Mouse (Mus musculus): ENCODE measurements around the gene Hnrnpr. TPM values are rescaled to one million over a fixed set of nuclear protein-coding genes. Genes with fewer than 3 reads are reported as not detected.

Hnrnpr gene
- total and polyA plus RNA-seq, 2 experiments from 2014 or later, result 98.0 to 162 TPM

DNA sequence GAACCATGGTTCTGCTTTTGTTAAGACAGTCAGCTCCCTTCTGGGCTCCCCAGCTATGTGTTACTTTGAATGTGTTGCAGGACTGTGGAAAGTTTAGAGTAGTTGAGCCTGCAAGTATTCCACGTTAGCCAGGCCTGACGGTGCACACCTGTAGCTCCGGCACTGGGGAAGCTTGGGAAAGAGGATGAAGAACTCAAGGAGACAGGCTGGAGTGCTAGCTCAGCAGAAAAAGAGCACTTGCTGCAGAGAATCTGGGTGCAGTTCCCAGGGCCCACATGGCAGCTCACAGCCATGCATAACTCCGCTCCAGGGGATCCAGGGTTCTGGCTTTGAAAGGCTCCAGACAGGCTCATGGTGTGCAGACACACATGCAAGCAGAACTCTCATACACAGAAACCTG, 46.7 kb downstream of the Hnrnpr start:
- H3K4me1 ChIP-seq (ENCODE audit: insufficient read depth, low read length), result no peaks in the 10 kb centered on the region
- no peak overlapping the region for H3K4me2 ChIP-seq (ENCODE audit: low read depth, low read length, poor library complexity, severe bottlenecking)
- no peak for DNase-seq (ENCODE audit: low spot score)
- H3K27me3 ChIP-seq (ENCODE audit: insufficient read depth, low read length), result no peaks in the 10 kb centered on the region
- peaks cover 8% of the 10 kb centered on the region for H3K36me3 ChIP-seq (ENCODE audit: insufficient read depth, low read length)
- TF ChIP-seq CTCF (IDR thresholded peaks at IDR 0.05), result no peak
- H3K9me3 ChIP-seq (ENCODE audit: low read length), result no peaks in the 10 kb centered on the region
- WGBS, result 91% methylated on average over 4 of the region's 4 CpGs
- no peak overlapping the region for H3K4me3 ChIP-seq (ENCODE audit: low read depth, low read length)
- ATAC-seq (ENCODE audit: low FRiP score), result no peak
- no peak overlapping the region for H3K9ac ChIP-seq (replicated peaks; ENCODE audit: low read length, poor library complexity, severe bottlenecking)
- no peak overlapping the region for H3K27ac ChIP-seq (ENCODE audit: low read depth, low read length)

DNA sequence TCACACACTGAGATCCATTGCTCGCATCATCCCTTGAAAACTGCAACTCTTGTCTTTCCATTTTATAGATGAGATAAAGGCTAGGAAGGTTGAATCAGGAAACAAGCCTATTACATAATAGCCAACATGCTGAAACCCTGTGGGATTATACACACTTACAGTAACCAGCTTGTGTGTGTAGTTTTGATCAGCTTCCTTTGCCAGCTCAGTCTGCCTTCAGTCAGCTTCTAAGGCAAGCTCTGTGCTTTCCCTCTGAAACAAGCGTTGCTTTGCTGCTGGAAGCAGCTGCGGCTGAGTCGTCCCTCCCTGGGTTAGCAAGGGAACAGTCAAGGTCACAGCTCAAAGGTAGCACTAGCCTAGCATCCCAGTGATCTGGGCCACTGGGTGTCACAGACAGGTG, 57.1 kb downstream of the Hnrnpr start:
- DNase-seq (ENCODE audit: low spot score), result no peak

GRCm38 (mm10) chr4:136369727-136370126, 59.0 kb downstream of the Hnrnpr start:
- peak; percentile 92 for TF ChIP-seq CTCF (IDR thresholded peaks at IDR 0.05)
- H3K4me3 ChIP-seq (ENCODE audit: low read depth, low read length), result no peak overlapping the region
- H3K9me3 ChIP-seq (ENCODE audit: low read length), result no peaks in the 10 kb centered on the region
- no peaks in the 10 kb centered on the region for H3K27me3 ChIP-seq (ENCODE audit: insufficient read depth, low read length)
- H3K36me3 ChIP-seq (ENCODE audit: insufficient read depth, low read length), result no peaks in the 10 kb centered on the region
- no peak overlapping the region for H3K27ac ChIP-seq (ENCODE audit: low read depth, low read length)
- no peak overlapping the region for H3K9ac ChIP-seq (replicated peaks; ENCODE audit: low read length, poor library complexity, severe bottlenecking)
- ATAC-seq (ENCODE audit: low FRiP score) (no peak), DNase-seq (ENCODE audit: low spot score) (peak; percentile 87)
- whole genome bisulfite sequencing, result 3% methylated on average over 3 of the region's 3 CpGs
- no peak overlapping the region for H3K4me2 ChIP-seq (ENCODE audit: low read depth, low read length, poor library complexity, severe bottlenecking)
- 0 out of 2 replicates have a peak, but pooled peaks cover 8% of the 10 kb centered on the region for H3K4me1 ChIP-seq (ENCODE audit: insufficient read depth, low read length)

More for the DNA sequence above, 57.1 kb downstream of the Hnrnpr start:
- Histone ChIP-seq H3K9me3 (ENCODE audit: low read length) (no peaks in the 10 kb centered on the region), H3K9ac (replicated peaks; ENCODE audit: low read length, poor library complexity, severe bottlenecking) (no peak overlapping the region), H3K36me3 (ENCODE audit: insufficient read depth, low read length) (no peaks in the 10 kb centered on the region), H3K4me2 (ENCODE audit: low read depth, low read length, poor library complexity, severe bottlenecking) (no peak overlapping the region), H3K4me1 (ENCODE audit: insufficient read depth, low read length) (no peaks in the 10 kb centered on the region), H3K4me3 (ENCODE audit: low read depth, low read length) (no peak overlapping the region), H3K27ac (ENCODE audit: low read depth, low read length) (no peak overlapping the region), H3K27me3 (ENCODE audit: insufficient read depth, low read length) (no peaks in the 10 kb centered on the region)
- 63% methylated on average over 4 of the region's 4 CpGs for WGBS
- TF ChIP-seq CTCF (IDR thresholded peaks at IDR 0.05), result no peak
- ATAC-seq (ENCODE audit: low FRiP score), result no peak

DNA sequence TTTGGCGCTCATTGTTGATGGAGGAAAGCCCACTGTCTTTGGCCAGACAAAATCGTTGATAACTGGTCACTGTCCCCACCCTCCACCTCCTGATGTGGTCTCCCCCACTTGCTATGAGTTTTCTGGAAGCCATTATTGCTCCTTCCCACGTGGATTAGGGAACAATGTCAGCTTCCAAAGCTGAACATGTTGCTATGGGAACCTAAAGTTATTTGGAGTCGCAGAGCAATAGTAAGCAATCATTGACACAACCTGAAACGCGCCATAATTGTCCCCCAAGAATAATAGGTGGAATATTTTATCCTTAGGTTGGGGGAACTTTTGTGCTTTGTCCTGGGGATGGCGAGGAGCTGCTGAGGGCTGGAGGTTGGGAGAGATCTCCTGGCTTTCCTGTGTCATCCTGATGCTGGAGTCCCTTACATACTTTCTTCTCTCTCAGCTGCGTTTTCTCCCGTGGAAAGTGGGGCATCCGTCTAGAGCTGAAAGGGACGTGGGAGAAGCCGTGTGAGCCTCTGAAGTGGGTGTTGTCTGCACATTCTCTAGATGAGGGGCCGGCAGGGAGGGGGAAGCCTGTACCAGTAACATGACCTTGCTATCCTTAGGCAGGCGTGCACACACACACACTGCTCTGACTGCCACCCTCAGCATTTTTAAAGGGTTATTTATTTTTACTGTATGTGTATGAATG, 62.9 kb downstream of the Hnrnpr start:
- Histone ChIP-seq H3K27ac (ENCODE audit: low read depth, low read length) (peak overlapping the region; percentile 57), H3K9me3 (ENCODE audit: low read length) (no peaks in the 10 kb centered on the region), H3K36me3 (ENCODE audit: insufficient read depth, low read length) (no peaks in the 10 kb centered on the region), H3K27me3 (ENCODE audit: insufficient read depth, low read length) (no peaks in the 10 kb centered on the region), H3K4me3 (ENCODE audit: low read depth, low read length) (no peak overlapping the region), H3K4me1 (ENCODE audit: insufficient read depth, low read length) (0 out of 2 replicates have a peak, but pooled peaks cover 8% of the 10 kb centered on the region), H3K4me2 (ENCODE audit: low read depth, low read length, poor library complexity, severe bottlenecking) (peak overlapping the region; percentile 6; the same call in 1 of the 2 replicates), H3K9ac (replicated peaks; ENCODE audit: low read length, poor library complexity, severe bottlenecking) (no peak overlapping the region)
- TF ChIP-seq CTCF (IDR thresholded peaks at IDR 0.05), result no peak
- DNase-seq (ENCODE audit: low spot score) (no peak), ATAC-seq (ENCODE audit: low FRiP score) (no peak)
- 19% methylated on average over 14 of the region's 14 CpGs for WGBS

DNA sequence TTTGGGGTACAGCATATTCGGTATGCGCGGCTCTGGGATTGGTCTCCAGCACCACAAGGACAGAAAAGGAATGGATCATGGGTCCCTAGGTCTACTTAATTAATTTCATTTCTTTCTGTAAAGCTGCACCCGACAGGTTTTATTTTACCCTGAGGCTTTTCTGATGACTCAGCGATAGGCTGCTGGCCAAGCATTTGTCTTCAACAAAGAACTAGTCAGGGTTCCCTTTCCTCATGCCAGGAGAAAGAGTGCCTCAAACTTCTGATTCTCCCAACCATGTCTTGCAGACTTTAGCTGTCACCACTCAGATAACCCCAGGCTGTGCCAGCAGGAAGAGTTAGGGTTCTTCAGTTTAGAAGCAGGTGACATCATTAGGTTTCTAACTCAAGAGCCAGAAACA, 66.3 kb downstream of the Hnrnpr start:
- no peak overlapping the region for H3K4me2 ChIP-seq (ENCODE audit: low read depth, low read length, poor library complexity, severe bottlenecking)
- DNase-seq (ENCODE audit: low spot score), result no peak
- no peaks in the 10 kb centered on the region for H3K9me3 ChIP-seq (ENCODE audit: low read length)
- no peak for TF ChIP-seq CTCF (IDR thresholded peaks at IDR 0.05)
- no peak for ATAC-seq (ENCODE audit: low FRiP score)
- H3K36me3 ChIP-seq (ENCODE audit: insufficient read depth, low read length), result no peaks in the 10 kb centered on the region
- WGBS, result 72% methylated on average over 5 of the region's 5 CpGs
- H3K9ac ChIP-seq (replicated peaks; ENCODE audit: low read length, poor library complexity, severe bottlenecking), result no peak overlapping the region
- H3K27me3 ChIP-seq (ENCODE audit: insufficient read depth, low read length), result no peaks in the 10 kb centered on the region
- no peak overlapping the region for H3K4me3 ChIP-seq (ENCODE audit: low read depth, low read length)
- 0 out of 2 replicates have a peak, but pooled peaks cover 8% of the 10 kb centered on the region for H3K4me1 ChIP-seq (ENCODE audit: insufficient read depth, low read length)
- H3K27ac ChIP-seq (ENCODE audit: low read depth, low read length), result no peak overlapping the region

- WGBS, result 87% methylated on average over 5 of the region's 5 CpGs
- Histone ChIP-seq H3K27me3 (ENCODE audit: insufficient read depth, low read length) (no peaks in the 10 kb centered on the region), H3K4me3 (ENCODE audit: low read depth, low read length) (no peak overlapping the region), H3K9me3 (ENCODE audit: low read length) (no peaks in the 10 kb centered on the region), H3K9ac (replicated peaks; ENCODE audit: low read length, poor library complexity, severe bottlenecking) (no peak overlapping the region), H3K4me2 (ENCODE audit: low read depth, low read length, poor library complexity, severe bottlenecking) (no peak overlapping the region), H3K36me3 (ENCODE audit: insufficient read depth, low read length) (no peaks in the 10 kb centered on the region), H3K27ac (ENCODE audit: low read depth, low read length) (no peak overlapping the region), H3K4me1 (ENCODE audit: insufficient read depth, low read length) (no peaks in the 10 kb centered on the region)
- peak; percentile 48 for TF ChIP-seq CTCF (IDR thresholded peaks at IDR 0.05)
- ATAC-seq (ENCODE audit: low FRiP score), result no peak
- DNase-seq (ENCODE audit: low spot score), result no peak
Observed at GRCm38 (mm10) chr4:136383052-136383451, 72.3 kb downstream of the Hnrnpr start.

Measured in midbrain, postnatal 0 days (tissue).